Comparison of ENCODE assay signal across 11 mouse cellular contexts in the genomic region with DNA sequence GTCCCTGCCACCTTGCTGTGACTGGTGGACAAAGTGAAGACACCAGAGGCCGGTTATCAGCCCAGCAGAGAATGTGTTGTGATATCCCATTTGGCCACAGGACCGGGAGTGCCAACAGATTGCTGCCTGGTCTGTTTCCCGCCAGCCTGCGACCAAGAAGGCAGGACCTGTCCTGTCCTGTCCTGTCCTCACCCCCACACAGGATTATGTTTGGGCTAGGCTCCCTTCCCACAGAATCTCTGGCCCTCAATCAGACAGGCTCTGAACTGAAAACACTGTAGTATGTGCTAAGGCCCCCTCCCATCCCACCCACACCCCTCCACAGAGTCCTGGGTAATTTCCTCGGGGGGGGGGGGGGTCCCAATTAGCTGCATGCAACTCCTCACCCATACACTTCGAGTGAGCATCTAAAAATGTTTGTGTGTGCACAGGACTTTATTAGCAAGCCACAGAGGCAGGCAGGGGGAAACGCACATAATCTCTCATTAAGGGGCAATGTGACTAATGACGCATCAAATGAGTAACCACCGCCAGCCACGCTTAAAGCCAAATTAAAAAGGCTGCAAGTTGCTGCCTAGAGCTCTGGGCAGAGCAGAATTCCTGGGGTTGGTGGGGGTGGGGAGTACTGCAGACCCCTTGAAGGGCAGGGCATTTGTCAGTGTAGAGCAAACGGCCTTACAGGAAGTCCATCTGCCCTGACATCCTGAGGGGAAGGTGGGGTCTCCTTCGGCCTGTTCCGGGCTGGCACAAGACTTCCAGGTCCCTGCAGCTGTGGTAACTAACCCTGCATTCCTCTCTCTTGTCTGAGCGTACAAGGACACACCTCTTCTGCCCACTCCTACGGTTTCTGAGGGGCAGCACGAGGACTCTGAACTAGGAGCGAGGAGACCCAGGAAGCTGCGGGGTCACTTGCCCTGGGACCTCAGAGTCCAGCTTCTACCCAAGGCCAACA. TPM values are rescaled to one million over a fixed set of nuclear protein-coding genes. Genes with fewer than 3 reads are reported as not detected.
DNase-seq lines count a peak whose midpoint lies in the region; ATAC-seq and TF ChIP-seq lines count a peak whose summit lies in the region.
"Had no signal": no experiment of that assay in that cellular context is flagged by ENCODE, and none has a peak within 500 bp of the region (broad histone marks: within the 10 kb centered on the region; RNA-seq: fewer than 3 reads in every experiment).

No protein-coding gene starts in this region.

- no peak overlapping the region for H3K4me2 ChIP-seq in forebrain, embryonic 13.5 days
- no peak overlapping the region for H3K4me2 ChIP-seq in forebrain, embryonic 16.5 days (ENCODE audit: low read length)
- H3K4me2 ChIP-seq in stomach, embryonic 14.5 days (replicated peaks; ENCODE audit: low read depth, low read length): no peak overlapping the region
- no peak overlapping the region for H3K4me2 ChIP-seq in stomach, postnatal 0 days (replicated peaks; ENCODE audit: low read depth)

- no peak for TF ChIP-seq CTCF in stomach, postnatal 0 days (IDR thresholded peaks at IDR 0.05; ENCODE audit: low read depth)

- H3K4me1 ChIP-seq in forebrain, embryonic 13.5 days: peaks cover 67% of the 10 kb centered on the region
- peaks cover 38% of the 10 kb centered on the region for H3K4me1 ChIP-seq in forebrain, embryonic 16.5 days (replicated peaks; ENCODE audit: control insufficient read depth, insufficient read depth, low read length)
- peaks cover 32% of the 10 kb centered on the region for H3K4me1 ChIP-seq in stomach, embryonic 14.5 days (ENCODE audit: control insufficient read depth, insufficient read depth, low read length)
- H3K4me1 ChIP-seq in stomach, postnatal 0 days (replicated peaks; ENCODE audit: control insufficient read depth, insufficient read depth): no peaks in the 10 kb centered on the region; the same call in 1 of the 2 replicates
- H3K4me1 ChIP-seq in limb, embryonic 10.5 days: peaks cover 92% of the 10 kb centered on the region

- H3K36me3 ChIP-seq in forebrain, embryonic 13.5 days (ENCODE audit: poor library complexity, severe bottlenecking): no peaks in the 10 kb centered on the region
- no peaks in the 10 kb centered on the region for H3K36me3 ChIP-seq in forebrain, embryonic 16.5 days (ENCODE audit: control insufficient read depth, insufficient read depth)
- no peaks in the 10 kb centered on the region for H3K36me3 ChIP-seq in stomach, embryonic 14.5 days (ENCODE audit: control insufficient read depth, insufficient read depth, low read length)
- no peaks in the 10 kb centered on the region for H3K36me3 ChIP-seq in stomach, postnatal 0 days (ENCODE audit: control insufficient read depth, insufficient read depth, low read length)
- 0 out of 2 replicates have a peak, but pooled peaks cover 7% of the 10 kb centered on the region for H3K36me3 ChIP-seq in limb, embryonic 10.5 days

- no peak for ATAC-seq in forebrain, embryonic 13.5 days
- no peak for ATAC-seq in forebrain, embryonic 16.5 days
- no peak for ATAC-seq in stomach, embryonic 14.5 days (ENCODE audit: insufficient number of reproducible peaks, insufficient read depth, low FRiP score, low read depth)
- no peak for ATAC-seq in stomach, postnatal 0 days (ENCODE audit: low FRiP score, low TSS enrichment)

- H3K27ac ChIP-seq in forebrain, embryonic 13.5 days: no peak overlapping the region
- H3K27ac ChIP-seq in forebrain, embryonic 16.5 days (ENCODE audit: low read length): no peak overlapping the region
- peak overlapping the region; percentile 27; the same call in 1 of the 2 replicates for H3K27ac ChIP-seq in stomach, embryonic 14.5 days (ENCODE audit: low read length)
- H3K27ac ChIP-seq in stomach, postnatal 0 days (replicated peaks): no peak overlapping the region
- H3K27ac ChIP-seq in limb, embryonic 10.5 days: peak overlapping the region; percentile 71

- 23% methylated on average over 18 of the region's 18 CpGs for WGBS in forebrain, embryonic 13.5 days
- 25% methylated on average over 18 of the region's 18 CpGs for WGBS in forebrain, embryonic 16.5 days
- WGBS in stomach, embryonic 14.5 days: 43% methylated on average over 18 of the region's 18 CpGs
- WGBS in stomach, postnatal 0 days: 51% methylated on average over 18 of the region's 18 CpGs
- WGBS in limb, embryonic 10.5 days: 31% methylated on average over 18 of the region's 18 CpGs

- DNase-seq in stomach, postnatal 0 days (ENCODE audit: low spot score): no peak
- no peak for DNase-seq in limb, embryonic 10.5 days (ENCODE audit: low spot score)
- no peak for DNase-seq in testis, postnatal 14 days (ENCODE audit: low spot score)
- no peak for DNase-seq in layer of hippocampus, postnatal 10 days (ENCODE audit: low spot score in 2 of 2)
- DNase-seq in gastrocnemius, postnatal 14 days: no peak
- DNase-seq: heart, adult 18-20 months; kidney, postnatal 14 days had no signal

- H3K27me3 ChIP-seq in forebrain, embryonic 13.5 days: peaks cover 13% of the 10 kb centered on the region; the same call in 1 of the 2 replicates
- no peaks in the 10 kb centered on the region for H3K27me3 ChIP-seq in forebrain, embryonic 16.5 days (replicated peaks; ENCODE audit: control insufficient read depth, insufficient read depth, low read length)
- H3K27me3 ChIP-seq in stomach, embryonic 14.5 days (ENCODE audit: control insufficient read depth, insufficient read depth, low read length): no peaks in the 10 kb centered on the region
- H3K27me3 ChIP-seq in stomach, postnatal 0 days (ENCODE audit: control insufficient read depth, insufficient read depth, low read length): no peaks in the 10 kb centered on the region
- peaks cover 4% of the 10 kb centered on the region; the same call in 1 of the 2 replicates for H3K27me3 ChIP-seq in limb, embryonic 10.5 days (ENCODE audit: low read depth, poor library complexity, severe bottlenecking)
- H3K27me3 ChIP-seq: CH12.LX had no signal

- no peak overlapping the region for H3K4me3 ChIP-seq in forebrain, embryonic 13.5 days
- H3K4me3 ChIP-seq in forebrain, embryonic 16.5 days (replicated peaks; ENCODE audit: low read length): no peak overlapping the region
- H3K4me3 ChIP-seq in stomach, embryonic 14.5 days (ENCODE audit: low read depth, low read length): no peak overlapping the region
- H3K4me3 ChIP-seq in stomach, postnatal 0 days (ENCODE audit: low read depth, low read length): no peak overlapping the region
- H3K4me3 ChIP-seq in limb, embryonic 10.5 days: peak overlapping the region; percentile 3; the same call in 1 of the 2 replicates

- H3K9me3 ChIP-seq in forebrain, embryonic 13.5 days (replicated peaks): no peaks in the 10 kb centered on the region
- no peaks in the 10 kb centered on the region for H3K9me3 ChIP-seq in forebrain, embryonic 16.5 days (ENCODE audit: control insufficient read depth, low read length)
- H3K9me3 ChIP-seq in stomach, embryonic 14.5 days (ENCODE audit: control insufficient read depth, low read depth, low read length): no peaks in the 10 kb centered on the region
- no peaks in the 10 kb centered on the region for H3K9me3 ChIP-seq in stomach, postnatal 0 days (ENCODE audit: control insufficient read depth, low read length)
- H3K9me3 ChIP-seq in limb, embryonic 10.5 days (replicated peaks): no peaks in the 10 kb centered on the region

- intact Hi-C loops in gastrocnemius, postnatal 14 days (cut with DNase I; ENCODE audit: low total_unique reads): loop anchor here (10.0 kb wide), 1 partner anchor 281 kb away; no protein-coding TSS in a partner anchor

- no peak for TF ChIP-seq EP300 in stomach, postnatal 0 days (optimal IDR thresholded peaks at IDR 0.05)

- 0 out of 2 replicates have a peak overlapping the region, but pooled peaks have one; percentile 26 for H3K9ac ChIP-seq in forebrain, embryonic 13.5 days
- H3K9ac ChIP-seq in forebrain, embryonic 16.5 days (replicated peaks; ENCODE audit: low read depth, low read length): no peak overlapping the region
- no peak overlapping the region for H3K9ac ChIP-seq in stomach, embryonic 14.5 days (replicated peaks; ENCODE audit: low read depth, low read length)
- H3K9ac ChIP-seq in stomach, postnatal 0 days (ENCODE audit: low read length): no peak overlapping the region

RNA-seq across cellular contexts. Expression of a gene that starts 34.0 kb away (rescaled TPM):
- polyA plus RNA-seq in forebrain, embryonic 13.5 days (2015; fragmentation: Nextera tagmentation; extraction: Ambion mirVana): 4.5 and 5.3 TPM in 2 replicates
- polyA plus RNA-seq in forebrain, embryonic 16.5 days (2015; fragmentation: Nextera tagmentation; extraction: Ambion mirVana): 3.1 and 3.2 TPM in 2 replicates
- 5.9 and 8.0 TPM in 2 replicates for polyA plus RNA-seq in stomach, embryonic 14.5 days (2014; fragmentation: Nextera tagmentation; extraction: Ambion mirVana)
- 1.6 TPM in 2 replicates for polyA plus RNA-seq in stomach, postnatal 0 days (2015; fragmentation: Nextera tagmentation; extraction: Ambion mirVana)
- polyA plus RNA-seq in limb, embryonic 10.5 days (2016; fragmentation: Nextera tagmentation; extraction: Ambion mirVana): 3.3 and 3.4 TPM in 2 replicates
- total RNA-seq in layer of hippocampus, postnatal 10 days (2021): 10 to 100 TPM; 29.4 to 33.9 TPM
- total RNA-seq in gastrocnemius, postnatal 14 days (2021): 10 to 100 TPM; 28.2 to 35.0 TPM

RNA-seq across cellular contexts. Expression of a gene that starts 34.3 kb away (rescaled TPM):
- polyA plus RNA-seq in forebrain, embryonic 13.5 days (2015; fragmentation: Nextera tagmentation; extraction: Ambion mirVana): 90.0 and 91.6 TPM in 2 replicates
- polyA plus RNA-seq in forebrain, embryonic 16.5 days (2015; fragmentation: Nextera tagmentation; extraction: Ambion mirVana): 104 and 116 TPM in 2 replicates
- 74.2 and 80.8 TPM in 2 replicates for polyA plus RNA-seq in stomach, embryonic 14.5 days (2014; fragmentation: Nextera tagmentation; extraction: Ambion mirVana)
- polyA plus RNA-seq in stomach, postnatal 0 days (2015; fragmentation: Nextera tagmentation; extraction: Ambion mirVana): 54.5 and 56.2 TPM in 2 replicates
- polyA plus RNA-seq in limb, embryonic 10.5 days (2016; fragmentation: Nextera tagmentation; extraction: Ambion mirVana): 71.4 and 76.9 TPM in 2 replicates
- 100 to 1,000 TPM; 113 to 119 TPM for total RNA-seq in layer of hippocampus, postnatal 10 days (2021)
- total RNA-seq in gastrocnemius, postnatal 14 days (2021): 10 to 100 TPM; 69.6 to 75.0 TPM

Comparison
In these comparisons a context has a peak if more than half of its experiments do, and no peak if none do; other contexts are left out.
1. H3K27ac ChIP-seq: peak in stomach, embryonic 14.5 days (single experiment) and limb, embryonic 10.5 days (single experiment); none in forebrain, embryonic 13.5 days (single experiment), forebrain, embryonic 16.5 days (single experiment) and stomach, postnatal 0 days (single experiment).